Mouse (Mus musculus) myocyte (in vitro differentiated cells): ENCODE results near the gene Gm49661. TPM values are rescaled to one million over a fixed set of nuclear protein-coding genes. Genes with fewer than 3 reads are reported as not detected.

ENCODE experiments used
- H3K27me3 ChIP-seq: one replicate; pipeline ENCODE4 v1.6.1; 2011; ENCODE audit not compliant: control insufficient read depth, insufficient read depth, insufficient read length
- H3K36me3 ChIP-seq: one replicate; pipeline ENCODE4 v1.6.1; 2011; ENCODE audit not compliant: control insufficient read depth, insufficient read depth
- H3K4me2 ChIP-seq: one replicate; pipeline ENCODE4 v1.6.1; 2011; ENCODE audit warnings: low read depth, control low read depth
- H3K4me3 ChIP-seq: one replicate; pipeline ENCODE4 v1.5.1; 2011; ENCODE audit warnings: mild to moderate bottlenecking, control low read depth, moderate library complexity
- H3K79me2 ChIP-seq: one replicate; pipeline ENCODE4 v1.6.1; 2011; ENCODE audit not compliant: control insufficient read depth, insufficient read depth
- H3ac ChIP-seq: one replicate; pipeline ENCODE4 v1.6.1; 2011; ENCODE audit not compliant: control insufficient read depth, insufficient read length
- CEBPB ChIP-seq: IDR thresholded peaks from 2 replicates; pipeline ENCODE4 v1.6.1; 2011; ENCODE audit warnings: mild to moderate bottlenecking, moderate library complexity; ENCODE audit not compliant: poor library complexity, insufficient read depth, severe bottlenecking
- E2F4 ChIP-seq: IDR thresholded peaks from one replicate; pipeline ENCODE4 v1.6.1; 2011; ENCODE audit warnings: mild to moderate bottlenecking, control low read depth, moderate library complexity; ENCODE audit not compliant: insufficient read depth
- MAX ChIP-seq: IDR thresholded peaks from one replicate; pipeline ENCODE4 v1.6.1; 2011; ENCODE audit warnings: low read depth, mild to moderate bottlenecking, control low read depth
- MYOD1 ChIP-seq, 3 experiments: IDR thresholded peaks; one replicate each; pipeline ENCODE4 v1.6.1; 2011; ENCODE audit warnings: control low read depth in 2 of 3, low read depth in 2 of 3, mild to moderate bottlenecking in 2 of 3, moderate library complexity in 1 of 3; ENCODE audit not compliant: insufficient read length in 2 of 3, control insufficient read depth in 1 of 3
- MYOG ChIP-seq, 3 experiments: IDR thresholded peaks; one replicate each; pipeline ENCODE4 v1.6.1; 2011; ENCODE audit warnings: control low read depth in 2 of 3, low read depth in 2 of 3, mild to moderate bottlenecking in 2 of 3; ENCODE audit not compliant: insufficient read length in 2 of 3, control insufficient read depth in 1 of 3, insufficient read depth in 1 of 3
- POLR2A ChIP-seq: IDR thresholded peaks from one replicate; pipeline ENCODE4 v1.6.1; 2011; ENCODE audit warnings: low read depth, mild to moderate bottlenecking, control low read depth, moderate library complexity; ENCODE audit not compliant: insufficient read length
- POLR2AphosphoS2 ChIP-seq: IDR thresholded peaks from one replicate; pipeline ENCODE4 v1.6.1; 2011; ENCODE audit warnings: low read depth, control low read depth; ENCODE audit not compliant: insufficient read length
- REST ChIP-seq: IDR thresholded peaks from one replicate; pipeline ENCODE4 v1.6.1; 2011; ENCODE audit warnings: mild to moderate bottlenecking, control low read depth, moderate library complexity; ENCODE audit not compliant: insufficient read depth, insufficient read length
- SRF ChIP-seq: IDR thresholded peaks from one replicate; pipeline ENCODE4 v1.6.1; 2011; ENCODE audit warnings: low read depth; ENCODE audit not compliant: control insufficient read depth, insufficient read length
- TCF12 ChIP-seq: IDR thresholded peaks from one replicate; pipeline ENCODE4 v1.6.1; 2011; ENCODE audit warnings: mild to moderate bottlenecking, control low read depth; ENCODE audit not compliant: poor library complexity, insufficient read depth, severe bottlenecking
- TCF3 ChIP-seq: IDR thresholded peaks from one replicate; pipeline ENCODE4 v1.6.1; 2011; ENCODE audit warnings: low read depth, control low read depth; ENCODE audit not compliant: insufficient read length
- USF1 ChIP-seq: IDR thresholded peaks from one replicate; pipeline ENCODE4 v1.6.1; 2011; ENCODE audit warnings: low read depth, mild to moderate bottlenecking, control low read depth, moderate library complexity
- polyA plus RNA-seq: library from polyadenylated mRNA; unstranded; fragments of >200 nt; fragmentation: generic; extraction: Trizol; gene quantifications from one replicate; pipeline ENCODE4 v1.2.1, GENCODE M21; 2012; ENCODE audit warnings: missing spikeins

The Gm49661 gene
- polyA plus RNA-seq, 1 experiment: not detected

DNA sequence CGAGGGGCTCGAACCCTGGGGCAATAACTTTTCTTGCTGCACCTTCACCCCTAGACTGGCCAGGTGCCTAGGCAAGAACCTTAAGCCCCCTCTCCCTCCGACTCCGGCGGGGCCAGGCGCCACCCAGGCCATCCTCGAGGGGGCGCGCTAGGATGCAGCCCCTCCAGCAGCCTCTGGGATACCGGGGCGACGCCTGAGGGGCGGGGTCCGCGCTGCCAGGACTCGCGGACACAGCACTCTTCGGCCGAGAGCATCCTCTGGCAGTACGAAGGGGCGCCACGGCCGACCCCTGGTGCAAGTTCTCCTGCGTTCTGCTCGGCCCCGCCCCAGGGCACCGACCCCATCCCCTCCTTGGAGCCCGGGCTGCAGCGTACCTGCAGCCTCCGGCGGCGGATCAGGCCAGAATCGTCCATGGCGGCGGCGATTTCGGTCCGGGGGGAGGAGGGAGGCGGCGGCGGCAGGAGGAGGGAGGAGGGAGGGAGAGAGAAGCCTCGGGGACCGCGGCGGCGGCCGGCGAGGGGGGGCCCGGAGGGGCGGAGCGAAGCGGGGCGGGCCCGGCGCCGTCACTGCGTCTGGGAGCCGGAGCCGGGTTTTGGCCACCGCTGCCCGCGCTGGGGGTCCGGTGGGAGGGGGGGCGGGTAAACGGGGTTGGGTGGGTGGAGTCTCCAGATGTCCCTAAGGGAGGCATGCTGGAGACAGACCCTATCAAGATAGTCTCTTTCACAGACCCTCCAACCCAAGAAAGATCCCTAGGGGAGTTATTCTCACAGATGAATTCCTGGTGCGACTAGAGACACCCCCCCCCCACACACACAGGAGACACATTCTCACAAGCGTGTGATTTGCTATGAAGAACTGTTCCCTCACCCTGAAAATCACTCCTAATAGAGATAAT is 23.4 kb downstream of the Gm49661 start:
- Histone ChIP-seq H3K4me3 (no peak overlapping the region), H3ac (no peak overlapping the region), H3K4me2 (no peak overlapping the region), H3K36me3 (no peaks in the 10 kb centered on the region), H3K27me3 (peaks cover 38% of the 10 kb centered on the region), H3K79me2 (no peaks in the 10 kb centered on the region)
- TF ChIP-seq MYOD1 (IDR thresholded peaks at IDR 0.05; ENCODE audit: control insufficient read depth in 1 of 3, insufficient read length in 2 of 3, low read depth in 2 of 3): no peak
- TF ChIP-seq REST: no peak
- TF ChIP-seq POLR2A: no peak
- no peak for TF ChIP-seq TCF3

DNA sequence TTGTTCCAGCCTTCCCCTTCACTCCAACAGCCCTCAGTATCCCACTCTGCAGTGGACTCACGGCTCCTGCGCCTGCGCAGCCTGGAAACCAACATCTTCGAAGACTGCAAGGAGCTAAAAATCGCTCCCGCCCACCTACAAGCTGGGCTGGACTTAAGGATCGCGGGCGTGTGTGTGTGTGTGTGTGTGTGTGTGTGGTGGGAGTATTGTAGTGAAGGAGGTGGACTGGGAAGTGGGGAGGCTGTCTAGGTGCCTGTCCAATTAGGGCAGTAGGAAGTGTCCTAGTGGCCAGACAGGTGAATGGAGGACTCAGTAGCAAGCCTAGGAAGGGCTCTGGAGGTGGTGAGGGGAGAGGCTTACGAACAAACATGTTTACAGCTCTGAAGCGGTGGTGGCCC is 24.0 kb downstream of the Gm49661 start:
- Histone ChIP-seq H3K36me3 (no peaks in the 10 kb centered on the region), H3K27me3 (peaks cover 34% of the 10 kb centered on the region), H3K4me3 (no peak overlapping the region), H3K4me2 (no peak overlapping the region), H3K79me2 (no peaks in the 10 kb centered on the region), H3ac (no peak overlapping the region)
- TF ChIP-seq MYOG (IDR thresholded peaks at IDR 0.05; ENCODE audit: control insufficient read depth in 1 of 3, insufficient read depth in 1 of 3, insufficient read length in 2 of 3, low read depth in 2 of 3): no peak
- no peak for TF ChIP-seq REST
- no peak for TF ChIP-seq E2F4
- no peak for TF ChIP-seq CEBPB
- TF ChIP-seq POLR2A: no peak
- TF ChIP-seq MYOD1 (IDR thresholded peaks at IDR 0.05; ENCODE audit: control insufficient read depth in 1 of 3, insufficient read length in 2 of 3, low read depth in 2 of 3): no peak
- no peak for TF ChIP-seq POLR2AphosphoS2
- TF ChIP-seq USF1: no peak
- no peak for TF ChIP-seq TCF12

DNA sequence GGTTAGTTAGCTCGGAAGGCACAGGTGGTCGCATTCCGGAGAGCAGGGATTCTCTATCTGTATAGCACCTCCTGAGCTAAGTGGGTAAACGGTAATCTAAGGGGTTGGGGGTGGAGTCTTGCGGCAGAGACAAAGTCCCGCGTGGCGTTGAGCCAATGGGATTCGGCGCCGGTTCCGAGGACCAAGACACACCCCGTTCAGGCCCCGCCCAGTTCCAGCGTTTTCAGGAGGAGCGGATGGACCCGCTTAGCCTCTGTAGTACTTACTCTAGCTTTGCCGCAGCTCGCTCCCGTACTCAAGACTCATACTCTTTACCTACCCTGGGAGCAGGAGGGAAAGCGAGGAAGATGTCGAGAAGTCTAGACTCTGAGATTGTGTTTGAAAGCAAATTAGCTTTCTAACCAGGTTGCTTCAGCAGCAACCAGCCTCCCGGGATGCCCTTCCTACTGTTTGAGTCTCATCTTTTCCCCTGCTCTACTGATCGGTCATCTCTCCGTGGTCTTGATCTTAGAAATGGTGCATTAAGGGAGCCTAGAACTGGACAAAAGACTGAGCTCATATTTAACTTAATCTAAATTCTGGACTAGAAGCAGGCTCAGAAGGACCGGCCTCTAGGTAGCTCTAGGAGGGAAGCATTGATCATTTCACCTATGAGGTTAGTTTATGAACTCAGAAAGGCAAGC is 24.6 kb downstream of the Gm49661 start:
- Histone ChIP-seq H3K4me2 (peak overlapping the region; percentile 9), H3K36me3 (no peaks in the 10 kb centered on the region), H3K79me2 (no peaks in the 10 kb centered on the region), H3K27me3 (peaks cover 27% of the 10 kb centered on the region), H3ac (no peak overlapping the region), H3K4me3 (no peak overlapping the region)
- TF ChIP-seq POLR2A (no peak), TCF3 (no peak)

DNA sequence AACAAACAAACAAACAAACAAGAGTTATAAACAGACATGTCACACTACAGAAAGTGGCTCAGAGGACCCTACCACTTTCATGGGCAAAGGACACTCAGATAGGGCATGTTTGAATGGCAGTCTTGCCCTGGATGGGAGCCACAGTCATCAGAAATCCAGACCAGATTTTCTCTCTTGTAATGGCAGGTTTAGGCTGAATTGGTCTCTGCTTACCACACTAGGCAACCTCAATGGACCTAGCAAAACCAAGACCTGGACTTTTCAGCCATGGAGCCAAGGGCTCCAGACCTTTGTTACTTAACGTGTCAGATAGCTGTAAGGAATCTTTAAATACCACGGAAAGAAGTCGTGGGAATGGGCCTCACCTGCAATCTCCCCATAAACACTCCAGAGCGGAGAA is 25.5 kb downstream of the Gm49661 start:
- H3ac ChIP-seq: no peak overlapping the region
- H3K4me2 ChIP-seq: no peak overlapping the region
- H3K36me3 ChIP-seq: no peaks in the 10 kb centered on the region
- peaks cover 26% of the 10 kb centered on the region for H3K27me3 ChIP-seq
- H3K79me2 ChIP-seq: no peaks in the 10 kb centered on the region
- TF ChIP-seq USF1 (no peak), POLR2AphosphoS2 (no peak), MAX (no peak), CEBPB (no peak), SRF (no peak), POLR2A (no peak), E2F4 (no peak), MYOG (IDR thresholded peaks at IDR 0.05; ENCODE audit: control insufficient read depth in 1 of 3, insufficient read depth in 1 of 3, insufficient read length in 2 of 3, low read depth in 2 of 3) (no peak), TCF12 (no peak), MYOD1 (IDR thresholded peaks at IDR 0.05; ENCODE audit: control insufficient read depth in 1 of 3, insufficient read length in 2 of 3, low read depth in 2 of 3) (no peak), REST (no peak), TCF3 (no peak)
- H3K4me3 ChIP-seq: no peak overlapping the region

DNA sequence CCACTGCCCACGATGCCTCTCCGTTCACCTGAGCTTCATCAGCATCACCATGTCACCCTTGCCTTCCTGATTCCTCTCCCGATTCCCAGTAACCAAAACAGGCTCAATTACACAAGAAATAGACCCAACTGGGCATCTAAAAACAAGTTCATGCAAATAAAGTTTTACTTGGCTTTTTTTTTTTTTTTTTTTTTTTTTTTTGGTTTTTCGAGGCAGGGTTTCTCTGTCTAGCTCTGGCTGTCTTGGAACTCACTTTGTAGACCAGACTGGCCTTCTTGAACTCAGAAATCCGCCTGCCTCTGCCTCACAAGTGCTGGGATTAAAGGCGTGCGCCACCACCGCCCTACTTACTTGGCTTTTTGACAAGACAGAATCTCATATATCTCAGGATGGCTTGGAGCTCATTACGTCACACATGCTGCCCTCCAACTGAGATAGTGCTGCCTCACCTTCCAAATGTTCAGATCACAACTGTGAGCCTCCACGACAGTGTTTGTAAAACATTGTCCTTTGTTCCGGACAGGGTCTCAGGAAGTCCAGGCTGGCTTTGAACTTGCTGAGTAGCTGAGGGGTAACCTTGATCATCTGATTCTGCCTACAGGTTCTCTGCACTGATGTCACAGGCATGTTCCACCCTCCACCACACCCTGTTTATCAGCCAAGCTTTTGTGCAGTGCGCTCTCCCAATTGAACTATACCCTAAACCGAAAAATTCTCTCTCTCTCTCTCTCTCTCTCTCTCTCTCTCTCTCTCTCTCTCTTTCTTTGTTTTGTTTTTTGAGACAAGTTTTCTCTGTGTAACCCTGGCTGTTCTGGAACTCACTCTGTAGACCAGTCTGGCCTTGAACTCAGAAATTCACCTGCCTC is 31.4 kb downstream of the Gm49661 start:
- Histone ChIP-seq H3K27me3 (peaks cover 44% of the 10 kb centered on the region), H3K4me3 (no peak overlapping the region), H3ac (no peak overlapping the region), H3K79me2 (no peaks in the 10 kb centered on the region), H3K36me3 (no peaks in the 10 kb centered on the region), H3K4me2 (no peak overlapping the region)
- TF ChIP-seq USF1 (no peak), SRF (no peak), MYOG (IDR thresholded peaks at IDR 0.05; ENCODE audit: control insufficient read depth in 1 of 3, insufficient read depth in 1 of 3, insufficient read length in 2 of 3, low read depth in 2 of 3) (no peak), TCF3 (no peak)
